Mouse (Mus musculus): ENCODE data around the gene Fam118a. TPM values are rescaled to one million over a fixed set of nuclear protein-coding genes. Genes with fewer than 3 reads are reported as not detected.
"Not testable (repeated sequence)": the region's sequence is repeated elsewhere in the genome, so short reads cannot be mapped to it uniquely, and the experiment has no call there.

Fam118a gene
- polyA plus RNA-seq, 1 experiment from 2014 or later = 25.3 TPM

GRCm38 (mm10) chr15:85012662-85013054 is 16.1 kb upstream of the Fam118a start:
- TF ChIP-seq CTCF (IDR thresholded peaks at IDR 0.05; ENCODE audit: low read depth) = no peak
- ATAC-seq = peak; percentile 84
- H3K9me3 ChIP-seq (ENCODE audit: control insufficient read depth) = no peaks in the 10 kb centered on the region
- 0 out of 2 replicates have a peak overlapping the region, but pooled peaks have one; percentile 5 for H3K9ac ChIP-seq (ENCODE audit: low read depth, low read length)
- no peaks in the 10 kb centered on the region for H3K27me3 ChIP-seq (replicated peaks; ENCODE audit: control insufficient read depth, insufficient read depth, low read length)
- 12% methylated on average over 2 of the region's 2 CpGs for WGBS
- no peaks in the 10 kb centered on the region for H3K36me3 ChIP-seq (ENCODE audit: control insufficient read depth, insufficient read depth)
- H3K27ac ChIP-seq (ENCODE audit: low read depth, low read length) = peak overlapping the region; percentile 93
- peak overlapping the region; percentile 35 for H3K4me2 ChIP-seq (replicated peaks; ENCODE audit: low read depth)
- H3K4me1 ChIP-seq (replicated peaks; ENCODE audit: control insufficient read depth, insufficient read depth, low read length) = no peaks in the 10 kb centered on the region
- no peak overlapping the region for H3K4me3 ChIP-seq (ENCODE audit: low read depth, low read length)

GRCm38 (mm10) chr15:85015771-85016170 is 13.0 kb upstream of the Fam118a start:
- Histone ChIP-seq H3K27me3 (replicated peaks; ENCODE audit: control insufficient read depth, insufficient read depth, low read length) (no peaks in the 10 kb centered on the region), H3K4me3 (ENCODE audit: low read depth, low read length) (no peak overlapping the region), H3K9ac (ENCODE audit: low read depth, low read length) (no peak overlapping the region), H3K4me2 (replicated peaks; ENCODE audit: low read depth) (no peak overlapping the region), H3K36me3 (ENCODE audit: control insufficient read depth, insufficient read depth) (no peaks in the 10 kb centered on the region), H3K9me3 (ENCODE audit: control insufficient read depth) (no peaks in the 10 kb centered on the region), H3K4me1 (replicated peaks; ENCODE audit: control insufficient read depth, insufficient read depth, low read length) (no peaks in the 10 kb centered on the region), H3K27ac (ENCODE audit: low read depth, low read length) (no peak overlapping the region)
- ATAC-seq = no peak
- WGBS = 82% methylated on average over 11 of the region's 11 CpGs
- no peak for TF ChIP-seq CTCF (IDR thresholded peaks at IDR 0.05; ENCODE audit: low read depth)

GRCm38 (mm10) chr15:85016951-85017664 is 11.6 kb upstream of the Fam118a start, which contains the start of gene Upk3a:
TSS of gene Upk3a (plus strand) at chr15:85017141.
- no peaks in the 10 kb centered on the region for H3K36me3 ChIP-seq (ENCODE audit: control insufficient read depth, insufficient read depth)
- no peak within 1 kb of the TSS for H3K4me3 ChIP-seq (ENCODE audit: low read depth, low read length)
- H3K4me1 ChIP-seq (replicated peaks; ENCODE audit: control insufficient read depth, insufficient read depth, low read length) = no peaks in the 10 kb centered on the region
- H3K9me3 ChIP-seq (ENCODE audit: control insufficient read depth) = no peaks in the 10 kb centered on the region
- TF ChIP-seq CTCF (IDR thresholded peaks at IDR 0.05; ENCODE audit: low read depth) = no peak
- H3K27ac ChIP-seq (ENCODE audit: low read depth, low read length) = no peak within 1 kb of the TSS
- H3K9ac ChIP-seq (ENCODE audit: low read depth, low read length) = no peak within 1 kb of the TSS
- H3K4me2 ChIP-seq (replicated peaks; ENCODE audit: low read depth) = no peak within 1 kb of the TSS; the same call in 1 of the 2 replicates
- no peaks in the 10 kb centered on the region for H3K27me3 ChIP-seq (replicated peaks; ENCODE audit: control insufficient read depth, insufficient read depth, low read length)
- WGBS = 8% methylated on average over 21 of the region's 21 CpGs
- ATAC-seq = peak; percentile 83

- H3K36me3 ChIP-seq (ENCODE audit: control insufficient read depth, insufficient read depth) = no peaks in the 10 kb centered on the region
- no peaks in the 10 kb centered on the region for H3K4me1 ChIP-seq (replicated peaks; ENCODE audit: control insufficient read depth, insufficient read depth, low read length)
- H3K9ac ChIP-seq (ENCODE audit: low read depth, low read length) = no peak overlapping the region
- H3K4me2 ChIP-seq (replicated peaks; ENCODE audit: low read depth) = no peak overlapping the region
- no peak overlapping the region for H3K4me3 ChIP-seq (ENCODE audit: low read depth, low read length)
- 75% methylated on average over 4 of the region's 4 CpGs for WGBS
- H3K9me3 ChIP-seq (ENCODE audit: control insufficient read depth) = no peaks in the 10 kb centered on the region
- no peak overlapping the region for H3K27ac ChIP-seq (ENCODE audit: low read depth, low read length)
- no peak for TF ChIP-seq CTCF (IDR thresholded peaks at IDR 0.05; ENCODE audit: low read depth)
- no peak for ATAC-seq
- H3K27me3 ChIP-seq (replicated peaks; ENCODE audit: control insufficient read depth, insufficient read depth, low read length) = no peaks in the 10 kb centered on the region
These were observed 6.5 kb upstream of the Fam118a start for GRCm38 (mm10) chr15:85022211-85022610.

- no peaks in the 10 kb centered on the region for H3K4me1 ChIP-seq (replicated peaks; ENCODE audit: control insufficient read depth, insufficient read depth, low read length)
- no peak for TF ChIP-seq CTCF (IDR thresholded peaks at IDR 0.05; ENCODE audit: low read depth)
- H3K9me3 ChIP-seq (ENCODE audit: control insufficient read depth) = no peaks in the 10 kb centered on the region
- no peaks in the 10 kb centered on the region for H3K27me3 ChIP-seq (replicated peaks; ENCODE audit: control insufficient read depth, insufficient read depth, low read length)
- no peak overlapping the region for H3K4me2 ChIP-seq (replicated peaks; ENCODE audit: low read depth)
- no peak overlapping the region for H3K4me3 ChIP-seq (ENCODE audit: low read depth, low read length)
- no peaks in the 10 kb centered on the region for H3K36me3 ChIP-seq (ENCODE audit: control insufficient read depth, insufficient read depth)
- no peak for ATAC-seq
- no peak overlapping the region for H3K27ac ChIP-seq (ENCODE audit: low read depth, low read length)
- WGBS = 81% methylated on average over 4 of the region's 4 CpGs
- no peak overlapping the region for H3K9ac ChIP-seq (ENCODE audit: low read depth, low read length)
These were observed 2.6 kb upstream of the Fam118a start for GRCm38 (mm10) chr15:85026197-85026596.

GRCm38 (mm10) chr15:85027740-85028139 is 1.0 kb upstream of the Fam118a start:
- TF ChIP-seq CTCF (IDR thresholded peaks at IDR 0.05; ENCODE audit: low read depth) = no peak
- no peak overlapping the region for H3K4me3 ChIP-seq (ENCODE audit: low read depth, low read length)
- 32% methylated on average over 4 of the region's 4 CpGs for WGBS
- peak overlapping the region; percentile 21; the same call in 1 of the 2 replicates for H3K27ac ChIP-seq (ENCODE audit: low read depth, low read length)
- H3K4me1 ChIP-seq (replicated peaks; ENCODE audit: control insufficient read depth, insufficient read depth, low read length) = no peaks in the 10 kb centered on the region
- no peak overlapping the region for H3K4me2 ChIP-seq (replicated peaks; ENCODE audit: low read depth)
- ATAC-seq = peak; percentile 60
- H3K9ac ChIP-seq (ENCODE audit: low read depth, low read length) = no peak overlapping the region
- no peaks in the 10 kb centered on the region for H3K36me3 ChIP-seq (ENCODE audit: control insufficient read depth, insufficient read depth)
- H3K9me3 ChIP-seq (ENCODE audit: control insufficient read depth) = no peaks in the 10 kb centered on the region
- no peaks in the 10 kb centered on the region for H3K27me3 ChIP-seq (replicated peaks; ENCODE audit: control insufficient read depth, insufficient read depth, low read length)

- not testable (repeated sequence) for H3K4me3 ChIP-seq (ENCODE audit: low read depth, low read length); H3K9me3 ChIP-seq (ENCODE audit: control insufficient read depth); H3K36me3 ChIP-seq (ENCODE audit: control insufficient read depth, insufficient read depth); H3K4me1 ChIP-seq (replicated peaks; ENCODE audit: control insufficient read depth, insufficient read depth, low read length); H3K27me3 ChIP-seq (replicated peaks; ENCODE audit: control insufficient read depth, insufficient read depth, low read length); H3K9ac ChIP-seq (ENCODE audit: low read depth, low read length)
- H3K27ac ChIP-seq (ENCODE audit: low read depth, low read length) = peak overlapping the region; percentile 66
- 26% methylated on average over 1 of the region's 1 CpGs for WGBS
- ATAC-seq = peak; percentile 88
- 0 out of 2 replicates have a peak overlapping the region, but pooled peaks have one; percentile 13 for H3K4me2 ChIP-seq (replicated peaks; ENCODE audit: low read depth)
These were observed 1.9 kb downstream of the Fam118a start for GRCm38 (mm10) chr15:85030643-85031042.
